In genomic region chr1:131754916-131755315, GRCm38 (mm10) we compare ENCODE assay signal across 7 mouse cellular contexts. TPM values are rescaled to one million over a fixed set of nuclear protein-coding genes. Genes with fewer than 3 reads are reported as not detected.
DNase-seq lines count a peak whose midpoint lies in the region; ATAC-seq lines count a peak whose summit lies in the region.

No protein-coding gene starts in this region.

- no peak overlapping the region for H3K4me3 ChIP-seq in heart, embryonic 13.5 days
- no peak overlapping the region for H3K4me3 ChIP-seq in lung, embryonic 15.5 days
- H3K4me3 ChIP-seq in hindbrain, embryonic 16.5 days (ENCODE audit: low read length), result no peak overlapping the region

- peaks cover 50% of the 10 kb centered on the region for H3K4me1 ChIP-seq in heart, embryonic 13.5 days
- H3K4me1 ChIP-seq in lung, embryonic 15.5 days, result peaks cover 26% of the 10 kb centered on the region
- H3K4me1 ChIP-seq in hindbrain, embryonic 16.5 days (ENCODE audit: control insufficient read depth, insufficient read depth, low read depth, low read length), result peaks cover 3% of the 10 kb centered on the region; the same call in 1 of the 2 replicates

- peak overlapping the region; percentile 59 for H3K27ac ChIP-seq in heart, embryonic 13.5 days (replicated peaks)
- H3K27ac ChIP-seq in lung, embryonic 15.5 days, result peak overlapping the region; percentile 36; the same call in 1 of the 2 replicates
- H3K27ac ChIP-seq in hindbrain, embryonic 16.5 days (ENCODE audit: low read depth, low read length), result no peak overlapping the region

- no peak overlapping the region for H3K4me2 ChIP-seq in heart, embryonic 13.5 days
- H3K4me2 ChIP-seq in lung, embryonic 15.5 days, result no peak overlapping the region
- no peak overlapping the region for H3K4me2 ChIP-seq in hindbrain, embryonic 16.5 days (ENCODE audit: low read length)

- H3K9me3 ChIP-seq in heart, embryonic 13.5 days, result no peaks in the 10 kb centered on the region
- no peaks in the 10 kb centered on the region for H3K9me3 ChIP-seq in lung, embryonic 15.5 days
- H3K9me3 ChIP-seq in hindbrain, embryonic 16.5 days (ENCODE audit: control insufficient read depth, low read length), result no peaks in the 10 kb centered on the region

- WGBS in heart, embryonic 13.5 days, result 57% methylated on average over 4 of the region's 4 CpGs
- 83% methylated on average over 4 of the region's 4 CpGs for WGBS in lung, embryonic 15.5 days
- 81% methylated on average over 4 of the region's 4 CpGs for WGBS in hindbrain, embryonic 16.5 days

- no peak overlapping the region for H3K9ac ChIP-seq in heart, embryonic 13.5 days
- no peak overlapping the region for H3K9ac ChIP-seq in lung, embryonic 15.5 days
- no peak overlapping the region for H3K9ac ChIP-seq in hindbrain, embryonic 16.5 days (ENCODE audit: low read depth, low read length)

- peaks cover 15% of the 10 kb centered on the region for H3K27me3 ChIP-seq in heart, embryonic 13.5 days (replicated peaks)
- H3K27me3 ChIP-seq in lung, embryonic 15.5 days, result no peaks in the 10 kb centered on the region
- H3K27me3 ChIP-seq in hindbrain, embryonic 16.5 days (replicated peaks; ENCODE audit: control insufficient read depth, insufficient read depth, low read length), result no peaks in the 10 kb centered on the region

- ATAC-seq in heart, embryonic 13.5 days (ENCODE audit: extremely low read depth, insufficient number of reproducible peaks, low FRiP score, low TSS enrichment), result no peak
- ATAC-seq in lung, embryonic 15.5 days (ENCODE audit: borderline replicate concordance, extremely low read depth, low FRiP score, low TSS enrichment), result no peak
- no peak for ATAC-seq in hindbrain, embryonic 16.5 days

- no peaks in the 10 kb centered on the region for H3K36me3 ChIP-seq in heart, embryonic 13.5 days
- H3K36me3 ChIP-seq in lung, embryonic 15.5 days, result no peaks in the 10 kb centered on the region
- H3K36me3 ChIP-seq in hindbrain, embryonic 16.5 days (ENCODE audit: control insufficient read depth, insufficient read depth, low read length), result no peaks in the 10 kb centered on the region

- DNase-seq in adrenal gland, adult (ENCODE audit: inconsistent age in 2 of 2, low spot score in 1 of 2), result peak; percentile 90 to 95
- DNase-seq in adrenal gland, postnatal 25 days, result peak; percentile 86
- no peak for DNase-seq in spleen, adult 12 weeks (ENCODE audit: low spot score)
- no peak for DNase-seq in spleen, postnatal 10 days (ENCODE audit: low spot score in 2 of 2)

RNA-seq across cellular contexts. Expression of gene Slc26a9, which starts 11.1 kb away (rescaled TPM):
- 0.18 TPM in 1 of 2 replicates, not detected in the other for total RNA-seq in adrenal gland, postnatal 25 days (2021)
- 0.08 and 0.39 TPM in 2 replicates for polyA plus RNA-seq in heart, embryonic 13.5 days (2015; fragmentation: Nextera tagmentation; extraction: Ambion mirVana)
- polyA plus RNA-seq in lung, embryonic 15.5 days (2015; fragmentation: Nextera tagmentation; extraction: Ambion mirVana), result 4.2 and 5.3 TPM in 2 replicates
- polyA plus RNA-seq in hindbrain, embryonic 16.5 days (2015; fragmentation: Nextera tagmentation; extraction: Ambion mirVana), result 0.15 and 0.18 TPM in 2 replicates

RNA-seq across cellular contexts. Expression of gene Pm20d1, which starts 42.3 kb away (rescaled TPM):
- total RNA-seq in adrenal gland, postnatal 25 days (2021), result 14.9 and 15.5 TPM in 2 replicates
- 1.4 and 1.9 TPM in 2 replicates for polyA plus RNA-seq in heart, embryonic 13.5 days (2015; fragmentation: Nextera tagmentation; extraction: Ambion mirVana)
- 0.30 and 0.77 TPM in 2 replicates for polyA plus RNA-seq in lung, embryonic 15.5 days (2015; fragmentation: Nextera tagmentation; extraction: Ambion mirVana)
- polyA plus RNA-seq in hindbrain, embryonic 16.5 days (2015; fragmentation: Nextera tagmentation; extraction: Ambion mirVana), result 0.41 and 0.67 TPM in 2 replicates

Comparison
In these comparisons a context has a peak if more than half of its experiments do, and no peak if none do; other contexts are left out.
1. DNase-seq: peak in adrenal gland, adult (2 of 2) and adrenal gland, postnatal 25 days (single experiment); none in spleen, adult 12 weeks (single experiment) and spleen, postnatal 10 days (0 of 2).